Mouse (Mus musculus) skeletal muscle tissue, adult 2 months (tissue): ENCODE measurements around the gene 2900026A02Rik.

Source experiments
- DNase-seq: peaks from one replicate; pipeline ENCODE4 v3.0.0-alpha.2; 2012; ENCODE audit warnings: low read depth, low spot score

Gene 2900026A02Rik

GRCm38 (mm10) chr5:113099546-113099945 lies 121.5 kb downstream of the 2900026A02Rik start:
- peak; percentile 85 for DNase-seq

- no peak for DNase-seq
Measured at GRCm38 (mm10) chr5:113097551-113097950, 123.5 kb downstream of the 2900026A02Rik start.

- DNase-seq, result no peak
Measured at GRCm38 (mm10) chr5:113095456-113095855, 125.6 kb downstream of the 2900026A02Rik start.

GRCm38 (mm10) chr5:113092406-113092805 lies 128.6 kb downstream of the 2900026A02Rik start:
- no peak for DNase-seq

GRCm38 (mm10) chr5:113091162-113091561 lies 129.9 kb downstream of the 2900026A02Rik start:
- no peak for DNase-seq

GRCm38 (mm10) chr5:113090750-113091149 lies 130.3 kb downstream of the 2900026A02Rik start:
- DNase-seq, result no peak

GRCm38 (mm10) chr5:113090077-113090690 lies 130.9 kb downstream of the 2900026A02Rik start:
- no peak for DNase-seq

- DNase-seq, result no peak
Measured at GRCm38 (mm10) chr5:113087465-113087864, 133.6 kb downstream of the 2900026A02Rik start.

- no peak for DNase-seq
Measured at GRCm38 (mm10) chr5:113086990-113087389, 134.0 kb downstream of the 2900026A02Rik start.

- DNase-seq, result no peak
Measured at GRCm38 (mm10) chr5:113086439-113086838, 134.6 kb downstream of the 2900026A02Rik start.

- DNase-seq, result no peak
Measured at GRCm38 (mm10) chr5:113085931-113086330, 135.1 kb downstream of the 2900026A02Rik start.

- DNase-seq, result no peak
Measured at GRCm38 (mm10) chr5:113084309-113084708, 136.7 kb downstream of the 2900026A02Rik start.

GRCm38 (mm10) chr5:113082356-113083168 lies 138.5 kb downstream of the 2900026A02Rik start:
- no peak for DNase-seq

- DNase-seq, result no peak
Measured at GRCm38 (mm10) chr5:113081439-113081838, 139.6 kb downstream of the 2900026A02Rik start, which contains the start of gene Crybb3. Gene Crybb3 (minus strand): TSS chr5:113081584.

- no peak for DNase-seq
Measured at GRCm38 (mm10) chr5:113081020-113081419, 140.0 kb downstream of the 2900026A02Rik start.

- no peak for DNase-seq
Measured at GRCm38 (mm10) chr5:113079783-113080182, 141.3 kb downstream of the 2900026A02Rik start.

- DNase-seq, result no peak
Measured at GRCm38 (mm10) chr5:113078686-113079085, 142.3 kb downstream of the 2900026A02Rik start.

GRCm38 (mm10) chr5:113070017-113070416 lies 151.0 kb downstream of the 2900026A02Rik start, which contains the start of gene Crybb2:
Gene Crybb2 (minus strand): TSS chr5:113070117.
- no peak for DNase-seq

- peak; percentile 60 for DNase-seq
Measured at GRCm38 (mm10) chr5:113054308-113054707, 166.7 kb downstream of the 2900026A02Rik start.

GRCm38 (mm10) chr5:113050581-113051185 lies 170.4 kb downstream of the 2900026A02Rik start:
- DNase-seq, result no peak

- DNase-seq, result no peak
Measured at GRCm38 (mm10) chr5:113049876-113050275, 171.2 kb downstream of the 2900026A02Rik start.
